In genomic region chr17:79615897-79616296, GRCm38 (mm10) we compare ENCODE assay signal across 8 mouse cellular contexts. TPM values are rescaled to one million over a fixed set of nuclear protein-coding genes. Genes with fewer than 3 reads are reported as not detected.
DNase-seq lines count a peak whose midpoint lies in the region; ATAC-seq and TF ChIP-seq lines count a peak whose summit lies in the region.

No protein-coding gene starts in this region.

- peak overlapping the region; percentile 82; the same call in 1 of the 2 replicates for H3K4me3 ChIP-seq in neural tube, embryonic 11.5 days (ENCODE audit: low read depth, low read length)
- peak overlapping the region; percentile 82 for H3K4me3 ChIP-seq in liver, embryonic 12.5 days
- no peak overlapping the region for H3K4me3 ChIP-seq in stomach, postnatal 0 days (ENCODE audit: low read depth, low read length)

- DNase-seq in CD4-positive, CD25-positive, alpha-beta regulatory T cell, adult 2 months (ENCODE audit: low read depth, low spot score), result peak; percentile 7
- DNase-seq in neural tube, embryonic 11.5 days (ENCODE audit: low spot score), result no peak
- DNase-seq in neural tube, embryonic 10.5 days (ENCODE audit: extremely low spot score, low spot score), result no peak
- DNase-seq in stomach, postnatal 0 days (ENCODE audit: low spot score), result no peak
- DNase-seq in spleen, postnatal 4 days (ENCODE audit: low spot score in 2 of 2), result no peak
- no peak for DNase-seq in Muller cell, postnatal 12 days (ENCODE audit: inconsistent ontology term)

- H3K36me3 ChIP-seq in neural tube, embryonic 11.5 days (ENCODE audit: control insufficient read depth, insufficient read depth, low read length), result no peaks in the 10 kb centered on the region
- no peaks in the 10 kb centered on the region for H3K36me3 ChIP-seq in liver, embryonic 12.5 days
- H3K36me3 ChIP-seq in stomach, postnatal 0 days (ENCODE audit: control insufficient read depth, insufficient read depth, low read length), result no peaks in the 10 kb centered on the region

- ATAC-seq in CD4-positive, CD25-positive, alpha-beta regulatory T cell, adult 4 months, result no peak
- ATAC-seq in neural tube, embryonic 11.5 days (ENCODE audit: insufficient read depth, low FRiP score, low TSS enrichment), result no peak
- no peak for ATAC-seq in liver, embryonic 12.5 days
- no peak for ATAC-seq in stomach, postnatal 0 days (ENCODE audit: low FRiP score, low TSS enrichment)

- H3K4me1 ChIP-seq in neural tube, embryonic 11.5 days (ENCODE audit: control insufficient read depth, insufficient read depth, low read length), result no peaks in the 10 kb centered on the region
- H3K4me1 ChIP-seq in liver, embryonic 12.5 days, result peaks cover 11% of the 10 kb centered on the region
- no peaks in the 10 kb centered on the region for H3K4me1 ChIP-seq in stomach, postnatal 0 days (replicated peaks; ENCODE audit: control insufficient read depth, insufficient read depth)

- no peak for TF ChIP-seq CTCF in stomach, postnatal 0 days (IDR thresholded peaks at IDR 0.05; ENCODE audit: low read depth)

- no peak for TF ChIP-seq EP300 in stomach, postnatal 0 days (optimal IDR thresholded peaks at IDR 0.05)

- 89% methylated on average over 9 of the region's 9 CpGs for WGBS in neural tube, embryonic 11.5 days
- WGBS in liver, embryonic 12.5 days (ENCODE audit: insufficient replicate concordance), result 79% methylated on average over 9 of the region's 9 CpGs
- WGBS in stomach, postnatal 0 days, result 83% methylated on average over 9 of the region's 9 CpGs

- H3K9me3 ChIP-seq in neural tube, embryonic 11.5 days (ENCODE audit: control insufficient read depth, low read length), result no peaks in the 10 kb centered on the region
- H3K9me3 ChIP-seq in liver, embryonic 12.5 days (replicated peaks), result no peaks in the 10 kb centered on the region
- H3K9me3 ChIP-seq in stomach, postnatal 0 days (ENCODE audit: control insufficient read depth, low read length), result no peaks in the 10 kb centered on the region

- H3K27ac ChIP-seq in neural tube, embryonic 11.5 days (ENCODE audit: low read depth, low read length), result no peak overlapping the region
- H3K27ac ChIP-seq in liver, embryonic 12.5 days, result no peak overlapping the region
- no peak overlapping the region for H3K27ac ChIP-seq in stomach, postnatal 0 days (replicated peaks)

- no peak overlapping the region for H3K9ac ChIP-seq in neural tube, embryonic 11.5 days (ENCODE audit: low read length)
- 0 out of 2 replicates have a peak overlapping the region, but pooled peaks have one; percentile 83 for H3K9ac ChIP-seq in liver, embryonic 12.5 days
- no peak overlapping the region for H3K9ac ChIP-seq in stomach, postnatal 0 days (ENCODE audit: low read length)

- 0 out of 2 replicates have a peak overlapping the region, but pooled peaks have one; percentile 76 for H3K4me2 ChIP-seq in neural tube, embryonic 11.5 days (ENCODE audit: low read depth)
- H3K4me2 ChIP-seq in liver, embryonic 12.5 days, result peak overlapping the region; percentile 79
- H3K4me2 ChIP-seq in stomach, postnatal 0 days (replicated peaks; ENCODE audit: low read depth), result peak overlapping the region; percentile 83; the same call in 1 of the 2 replicates

- no peaks in the 10 kb centered on the region for H3K27me3 ChIP-seq in neural tube, embryonic 11.5 days (ENCODE audit: control insufficient read depth, insufficient read depth, low read length)
- no peaks in the 10 kb centered on the region for H3K27me3 ChIP-seq in liver, embryonic 12.5 days (replicated peaks)
- no peaks in the 10 kb centered on the region for H3K27me3 ChIP-seq in stomach, postnatal 0 days (ENCODE audit: control insufficient read depth, insufficient read depth, low read length)

RNA-seq across cellular contexts. Expression of gene Rmdn2, which starts 4.2 kb away (rescaled TPM):
- polyA plus RNA-seq in CD4-positive, CD25-positive, alpha-beta regulatory T cell, adult 4 months (2017; shearing (Covaris generic)), result 1 to 10 TPM; 3.1 to 5.6 TPM
- polyA plus RNA-seq in neural tube, embryonic 11.5 days (2014; fragmentation: Nextera tagmentation; extraction: Ambion mirVana), result 5.8 and 6.3 TPM in 2 replicates
- 4.9 and 5.1 TPM in 2 replicates for polyA plus RNA-seq in liver, embryonic 12.5 days (2016; fragmentation: Nextera tagmentation; extraction: Ambion mirVana)
- polyA plus RNA-seq in stomach, postnatal 0 days (2015; fragmentation: Nextera tagmentation; extraction: Ambion mirVana), result 7.2 and 9.0 TPM in 2 replicates
